Mouse (Mus musculus): Measurements from ENCODE around the gene Dnajc11. TPM values are rescaled to one million over a fixed set of nuclear protein-coding genes. Genes with fewer than 3 reads are reported as not detected.

The Dnajc11 gene
- polyA plus RNA-seq, 1 experiment from 2014 or later: 45.4 TPM

- H3K9me3 ChIP-seq (replicated peaks): no peaks in the 10 kb centered on the region; the same call in 1 of the 2 replicates
- no peaks in the 10 kb centered on the region for H3K36me3 ChIP-seq
- peak overlapping the region; percentile 44 for H3K4me2 ChIP-seq
- no peak overlapping the region for H3K4me3 ChIP-seq
- peaks cover 28% of the 10 kb centered on the region for H3K4me1 ChIP-seq (replicated peaks)
- no peaks in the 10 kb centered on the region for H3K27me3 ChIP-seq
- peak overlapping the region; percentile 78 for H3K27ac ChIP-seq
- 38% methylated on average over 14 of the region's 14 CpGs for WGBS
- H3K9ac ChIP-seq: no peak overlapping the region
- peak; percentile 73 for ATAC-seq (replicated peaks; ENCODE audit: insufficient number of reproducible peaks, insufficient read depth, low FRiP score, low read depth)
Observed at GRCm38 (mm10) chr4:151902689-151903241, 30.7 kb upstream of the Dnajc11 start.

- Histone ChIP-seq H3K27me3 (no peaks in the 10 kb centered on the region), H3K9ac (no peak overlapping the region), H3K9me3 (replicated peaks) (no peaks in the 10 kb centered on the region; the same call in 1 of the 2 replicates), H3K27ac (peak overlapping the region; percentile 31), H3K4me2 (no peak overlapping the region), H3K36me3 (no peaks in the 10 kb centered on the region), H3K4me1 (replicated peaks) (peaks cover 28% of the 10 kb centered on the region), H3K4me3 (no peak overlapping the region)
- WGBS: 16% methylated on average over 11 of the region's 11 CpGs
- peak; percentile 81 for ATAC-seq (replicated peaks; ENCODE audit: insufficient number of reproducible peaks, insufficient read depth, low FRiP score, low read depth)
Observed at GRCm38 (mm10) chr4:151904098-151904497, 29.4 kb upstream of the Dnajc11 start.

- no peaks in the 10 kb centered on the region for H3K27me3 ChIP-seq
- H3K9me3 ChIP-seq (replicated peaks): no peaks in the 10 kb centered on the region
- H3K4me1 ChIP-seq (replicated peaks): peaks cover 28% of the 10 kb centered on the region
- no peak for ATAC-seq (replicated peaks; ENCODE audit: insufficient number of reproducible peaks, insufficient read depth, low FRiP score, low read depth)
- WGBS: 71% methylated on average over 4 of the region's 4 CpGs
- no peak overlapping the region for H3K4me3 ChIP-seq
- no peaks in the 10 kb centered on the region for H3K36me3 ChIP-seq
- no peak overlapping the region for H3K9ac ChIP-seq
- H3K27ac ChIP-seq: no peak overlapping the region
- no peak overlapping the region for H3K4me2 ChIP-seq
Observed at GRCm38 (mm10) chr4:151905621-151906020, 27.9 kb upstream of the Dnajc11 start.

- no peaks in the 10 kb centered on the region for H3K27me3 ChIP-seq
- peaks cover 17% of the 10 kb centered on the region for H3K4me1 ChIP-seq (replicated peaks)
- peak overlapping the region; percentile 39 for H3K4me2 ChIP-seq
- H3K9me3 ChIP-seq (replicated peaks): no peaks in the 10 kb centered on the region
- H3K9ac ChIP-seq: no peak overlapping the region
- peak overlapping the region; percentile 12; the same call in 1 of the 2 replicates for H3K4me3 ChIP-seq
- no peak overlapping the region for H3K27ac ChIP-seq
- ATAC-seq (replicated peaks; ENCODE audit: insufficient number of reproducible peaks, insufficient read depth, low FRiP score, low read depth): no peak
- H3K36me3 ChIP-seq: no peaks in the 10 kb centered on the region
- 59% methylated on average over 26 of the region's 26 CpGs for WGBS
Observed at GRCm38 (mm10) chr4:151907577-151908343, 25.7 kb upstream of the Dnajc11 start.

- Histone ChIP-seq H3K27ac (no peak overlapping the region), H3K4me3 (no peak overlapping the region), H3K9ac (no peak overlapping the region), H3K4me1 (replicated peaks) (peaks cover 8% of the 10 kb centered on the region), H3K27me3 (no peaks in the 10 kb centered on the region), H3K9me3 (replicated peaks) (no peaks in the 10 kb centered on the region), H3K4me2 (no peak overlapping the region), H3K36me3 (no peaks in the 10 kb centered on the region)
- no peak for ATAC-seq (replicated peaks; ENCODE audit: insufficient number of reproducible peaks, insufficient read depth, low FRiP score, low read depth)
- 63% methylated on average over 8 of the region's 8 CpGs for WGBS
Observed at GRCm38 (mm10) chr4:151908809-151909208, 24.7 kb upstream of the Dnajc11 start.

- no peak for ATAC-seq (replicated peaks; ENCODE audit: insufficient number of reproducible peaks, insufficient read depth, low FRiP score, low read depth)
- 87% methylated on average over 11 of the region's 11 CpGs for WGBS
Observed at GRCm38 (mm10) chr4:151916271-151916670, 17.2 kb upstream of the Dnajc11 start.

GRCm38 (mm10) chr4:151919135-151919840 is 14.2 kb upstream of the Dnajc11 start:
- no peak overlapping the region for H3K4me3 ChIP-seq
- peak overlapping the region; percentile 56; the same call in 1 of the 2 replicates for H3K4me2 ChIP-seq
- 67% methylated on average over 20 of the region's 20 CpGs for WGBS
- H3K4me1 ChIP-seq (replicated peaks): peaks cover 4% of the 10 kb centered on the region
- no peaks in the 10 kb centered on the region for H3K9me3 ChIP-seq (replicated peaks)
- no peak overlapping the region for H3K9ac ChIP-seq
- H3K27me3 ChIP-seq: no peaks in the 10 kb centered on the region
- H3K36me3 ChIP-seq: no peaks in the 10 kb centered on the region
- H3K27ac ChIP-seq: no peak overlapping the region
- ATAC-seq (replicated peaks; ENCODE audit: insufficient number of reproducible peaks, insufficient read depth, low FRiP score, low read depth): no peak

More at GRCm38 (mm10) chr4:151916271-151916670, 17.2 kb upstream of the Dnajc11 start:
- Histone ChIP-seq H3K27ac (no peak overlapping the region), H3K4me1 (replicated peaks) (peaks cover 4% of the 10 kb centered on the region), H3K4me3 (no peak overlapping the region), H3K27me3 (no peaks in the 10 kb centered on the region), H3K4me2 (no peak overlapping the region), H3K9ac (no peak overlapping the region), H3K9me3 (replicated peaks) (no peaks in the 10 kb centered on the region), H3K36me3 (no peaks in the 10 kb centered on the region)

GRCm38 (mm10) chr4:151919900-151920643 is 13.4 kb upstream of the Dnajc11 start:
- Histone ChIP-seq H3K9ac (no peak overlapping the region), H3K27me3 (no peaks in the 10 kb centered on the region), H3K9me3 (replicated peaks) (no peaks in the 10 kb centered on the region), H3K36me3 (no peaks in the 10 kb centered on the region), H3K4me1 (replicated peaks) (peaks cover 4% of the 10 kb centered on the region), H3K4me3 (0 out of 2 replicates have a peak overlapping the region, but pooled peaks have one; percentile 18), H3K27ac (no peak overlapping the region), H3K4me2 (peak overlapping the region; percentile 56)
- 16% methylated on average over 16 of the region's 16 CpGs for WGBS
- ATAC-seq (replicated peaks; ENCODE audit: insufficient number of reproducible peaks, insufficient read depth, low FRiP score, low read depth): no peak

- H3K36me3 ChIP-seq: no peaks in the 10 kb centered on the region
- H3K4me1 ChIP-seq (replicated peaks): peaks cover 4% of the 10 kb centered on the region
- ATAC-seq (replicated peaks; ENCODE audit: insufficient number of reproducible peaks, insufficient read depth, low FRiP score, low read depth): no peak
- H3K27ac ChIP-seq: no peak overlapping the region
- WGBS: 92% methylated on average over 3 of the region's 3 CpGs
- no peak overlapping the region for H3K4me2 ChIP-seq
- no peaks in the 10 kb centered on the region for H3K27me3 ChIP-seq
- H3K9ac ChIP-seq: no peak overlapping the region
- H3K9me3 ChIP-seq (replicated peaks): no peaks in the 10 kb centered on the region
- H3K4me3 ChIP-seq: no peak overlapping the region
Observed at GRCm38 (mm10) chr4:151922124-151922523, 11.4 kb upstream of the Dnajc11 start.

GRCm38 (mm10) chr4:151932576-151933504 is 651 bp upstream of the Dnajc11 start:
- Histone ChIP-seq H3K9ac (no peak overlapping the region), H3K9me3 (replicated peaks) (no peaks in the 10 kb centered on the region), H3K4me3 (peak overlapping the region; percentile 89), H3K4me2 (peak overlapping the region; percentile 36), H3K4me1 (replicated peaks) (peaks cover 28% of the 10 kb centered on the region), H3K27ac (no peak overlapping the region), H3K27me3 (0 out of 2 replicates have a peak, but pooled peaks cover under 1% of the 10 kb centered on the region), H3K36me3 (no peaks in the 10 kb centered on the region)
- WGBS: 72% methylated on average over 13 of the region's 13 CpGs
- ATAC-seq (replicated peaks; ENCODE audit: insufficient number of reproducible peaks, insufficient read depth, low FRiP score, low read depth): peak; percentile 23
